23 mouse cellular contexts compared by ENCODE assay signal in genomic region chr8:6963006-6963799, GRCm38 (mm10).
DNase-seq lines count a peak whose midpoint lies in the region; ATAC-seq and TF ChIP-seq lines count a peak whose summit lies in the region.
"Had no signal": no experiment of that assay in that cellular context is flagged by ENCODE, and none has a peak within 500 bp of the region (broad histone marks: within the 10 kb centered on the region; RNA-seq: fewer than 3 reads in every experiment).

No protein-coding gene starts in this region.

- no peaks in the 10 kb centered on the region for H3K36me3 ChIP-seq in kidney, postnatal 0 days (ENCODE audit: insufficient read depth, low read length)
- no peaks in the 10 kb centered on the region for H3K36me3 ChIP-seq in kidney, embryonic 16.5 days (ENCODE audit: insufficient read depth, low read length)
- no peaks in the 10 kb centered on the region for H3K36me3 ChIP-seq in limb, embryonic 13.5 days
- H3K36me3 ChIP-seq in limb, embryonic 10.5 days = no peaks in the 10 kb centered on the region
- H3K36me3 ChIP-seq: embryonic facial prominence, embryonic 12.5 days; forebrain, embryonic 15.5 days; G1E; heart, embryonic 13.5 days; hindbrain, embryonic 12.5 days had no signal

- H3K4me3 ChIP-seq in kidney, postnatal 0 days (replicated peaks; ENCODE audit: low read depth, low read length) = no peak overlapping the region
- no peak overlapping the region for H3K4me3 ChIP-seq in kidney, embryonic 16.5 days (ENCODE audit: low read length)
- H3K4me3 ChIP-seq in limb, embryonic 13.5 days = no peak overlapping the region
- no peak overlapping the region for H3K4me3 ChIP-seq in limb, embryonic 10.5 days
- H3K4me3 ChIP-seq: embryonic facial prominence, embryonic 12.5 days; forebrain, embryonic 15.5 days; heart, embryonic 13.5 days; hindbrain, embryonic 12.5 days had no signal

- no peak overlapping the region for H3K27ac ChIP-seq in kidney, postnatal 0 days
- no peak overlapping the region for H3K27ac ChIP-seq in kidney, embryonic 16.5 days (ENCODE audit: low read length)
- H3K27ac ChIP-seq in limb, embryonic 13.5 days = no peak overlapping the region
- H3K27ac ChIP-seq in limb, embryonic 10.5 days = no peak overlapping the region
- H3K27ac ChIP-seq: embryonic facial prominence, embryonic 12.5 days; forebrain, embryonic 15.5 days; heart, embryonic 13.5 days; hindbrain, embryonic 12.5 days had no signal

- no peaks in the 10 kb centered on the region for H3K4me1 ChIP-seq in kidney, postnatal 0 days (replicated peaks; ENCODE audit: insufficient read depth, low read length)
- no peaks in the 10 kb centered on the region for H3K4me1 ChIP-seq in kidney, embryonic 16.5 days (ENCODE audit: insufficient read depth, low read length)
- no peaks in the 10 kb centered on the region for H3K4me1 ChIP-seq in limb, embryonic 13.5 days
- H3K4me1 ChIP-seq in limb, embryonic 10.5 days = no peaks in the 10 kb centered on the region
- H3K4me1 ChIP-seq: embryonic facial prominence, embryonic 12.5 days; forebrain, embryonic 15.5 days; heart, embryonic 13.5 days; hindbrain, embryonic 12.5 days had no signal

- no peak overlapping the region for H3K9ac ChIP-seq in kidney, postnatal 0 days (ENCODE audit: low read depth, low read length)
- H3K9ac ChIP-seq in kidney, embryonic 16.5 days (replicated peaks; ENCODE audit: low read length) = no peak overlapping the region
- H3K9ac ChIP-seq in limb, embryonic 13.5 days = no peak overlapping the region
- H3K9ac ChIP-seq: embryonic facial prominence, embryonic 12.5 days; forebrain, embryonic 15.5 days; heart, embryonic 13.5 days; hindbrain, embryonic 12.5 days had no signal

- DNase-seq in kidney, postnatal 0 days (ENCODE audit: low spot score) = peak; percentile 14
- no peak for DNase-seq in limb, embryonic 10.5 days (ENCODE audit: low spot score)
- peak; percentile 37 for DNase-seq in Patski (ENCODE audit: low read depth, low spot score)
- no peak for DNase-seq in urinary bladder, postnatal 36 days (ENCODE audit: low spot score in 2 of 2)
- no peak for DNase-seq in adrenal gland, adult 18-20 months (ENCODE audit: low spot score in 2 of 2)
- DNase-seq: adrenal gland, postnatal 14 days; B cell, adult 2 months; cerebellum, adult 11-12 months; cerebellum, adult 9-10 months; cerebellum, postnatal 25 days; gastrocnemius, postnatal 36 days; heart, adult 11 months; heart, postnatal 4 days had no signal

- in situ Hi-C loops in Patski (cut with MboI; ENCODE audit: low pct_unique_long_range_greater_than_20kb) = no loop called here

- no peak overlapping the region for H3K4me2 ChIP-seq in kidney, postnatal 0 days (ENCODE audit: low read length)
- H3K4me2 ChIP-seq in kidney, embryonic 16.5 days (replicated peaks; ENCODE audit: low read depth, low read length) = no peak overlapping the region
- no peak overlapping the region for H3K4me2 ChIP-seq in limb, embryonic 13.5 days (replicated peaks)
- H3K4me2 ChIP-seq: embryonic facial prominence, embryonic 12.5 days; forebrain, embryonic 15.5 days; heart, embryonic 13.5 days; hindbrain, embryonic 12.5 days had no signal

- H3K27me3 ChIP-seq in kidney, postnatal 0 days (ENCODE audit: insufficient read depth, low read length) = no peaks in the 10 kb centered on the region
- H3K27me3 ChIP-seq in kidney, embryonic 16.5 days (ENCODE audit: insufficient read depth, low read length) = no peaks in the 10 kb centered on the region
- H3K27me3 ChIP-seq in limb, embryonic 13.5 days = no peaks in the 10 kb centered on the region
- H3K27me3 ChIP-seq in limb, embryonic 10.5 days (ENCODE audit: low read depth, poor library complexity, severe bottlenecking) = no peaks in the 10 kb centered on the region
- H3K27me3 ChIP-seq in Patski = no peaks in the 10 kb centered on the region
- H3K27me3 ChIP-seq: embryonic facial prominence, embryonic 12.5 days; forebrain, embryonic 15.5 days; heart, embryonic 13.5 days; hindbrain, embryonic 12.5 days had no signal

- WGBS in kidney, postnatal 0 days = 66% methylated on average over 4 of the region's 4 CpGs
- 57% methylated on average over 4 of the region's 4 CpGs for WGBS in kidney, embryonic 16.5 days
- WGBS in limb, embryonic 13.5 days = 62% methylated on average over 4 of the region's 4 CpGs
- WGBS in limb, embryonic 10.5 days = 83% methylated on average over 4 of the region's 4 CpGs

- ATAC-seq in kidney, postnatal 0 days (replicated peaks; ENCODE audit: low FRiP score, low read depth) = no peak
- no peak for ATAC-seq in kidney, embryonic 16.5 days (ENCODE audit: low FRiP score, low TSS enrichment)
- peak; percentile 54; the same call in 1 of the 2 replicates for ATAC-seq in limb, embryonic 13.5 days (ENCODE audit: low FRiP score, low read depth)
- peak; percentile 88 for ATAC-seq in Patski
- ATAC-seq: activated CD4-positive, CD25-positive, alpha-beta regulatory T cell, adult 4 months; CD4-positive, CD25-positive, alpha-beta regulatory T cell, adult 4 months; forebrain, embryonic 15.5 days; hindbrain, embryonic 16.5 days had no signal

- TF ChIP-seq CTCF in kidney, postnatal 0 days (IDR thresholded peaks at IDR 0.05; ENCODE audit: low read depth) = no peak
- TF ChIP-seq CTCF in Patski (IDR thresholded peaks at IDR 0.05) = no peak

- no peaks in the 10 kb centered on the region for H3K9me3 ChIP-seq in kidney, postnatal 0 days (replicated peaks; ENCODE audit: low read length)
- H3K9me3 ChIP-seq in kidney, embryonic 16.5 days (ENCODE audit: low read length) = no peaks in the 10 kb centered on the region
- no peaks in the 10 kb centered on the region for H3K9me3 ChIP-seq in limb, embryonic 13.5 days
- no peaks in the 10 kb centered on the region for H3K9me3 ChIP-seq in limb, embryonic 10.5 days (replicated peaks)
- H3K9me3 ChIP-seq: embryonic facial prominence, embryonic 12.5 days; forebrain, embryonic 15.5 days; G1E; heart, embryonic 13.5 days; hindbrain, embryonic 12.5 days had no signal

- CTCF ChIA-PET in Patski (lab: Charles Lee) = no interaction called here

- POLR2A ChIA-PET in Patski (lab: Charles Lee) = no interaction called here

Comparison
In these comparisons a context has a peak if more than half of its experiments do, and no peak if none do; other contexts are left out.
1. ATAC-seq: peak in limb, embryonic 13.5 days (single experiment) and Patski (single experiment); none in kidney, postnatal 0 days (single experiment) and kidney, embryonic 16.5 days (single experiment).
2. DNase-seq: peak in kidney, postnatal 0 days (single experiment) and Patski (single experiment); none in limb, embryonic 10.5 days (single experiment), urinary bladder, postnatal 36 days (0 of 2) and adrenal gland, adult 18-20 months (0 of 2).